Mouse (Mus musculus): ENCODE measurements around the gene Ttll8. TPM values are rescaled to one million over a fixed set of nuclear protein-coding genes. Genes with fewer than 3 reads are reported as not detected.

The Ttll8 gene
- polyA plus RNA-seq, 1 experiment from 2014 or later, result not detected

GRCm38 (mm10) chr15:88978281-88979137 is 24.3 kb upstream of the Ttll8 start, which contains the start of gene Mlc1:
Gene Mlc1, minus strand, starts transcription at chr15:88979007.
- 27% methylated on average over 10 of the region's 10 CpGs for WGBS

GRCm38 (mm10) chr15:88972300-88972699 is 18.1 kb upstream of the Ttll8 start:
- Histone ChIP-seq H3K9me3 (ENCODE audit: control insufficient read depth, low read length) (no peaks in the 10 kb centered on the region), H3K27ac (ENCODE audit: low read depth, low read length) (no peak overlapping the region), H3K4me1 (replicated peaks; ENCODE audit: control insufficient read depth, insufficient read depth, low read length) (no peaks in the 10 kb centered on the region), H3K36me3 (ENCODE audit: control insufficient read depth, insufficient read depth, low read length) (no peaks in the 10 kb centered on the region), H3K27me3 (ENCODE audit: control insufficient read depth, insufficient read depth, low read length) (no peaks in the 10 kb centered on the region), H3K4me3 (ENCODE audit: low read depth, low read length) (no peak overlapping the region), H3K4me2 (replicated peaks; ENCODE audit: low read depth, low read length) (no peak overlapping the region), H3K9ac (ENCODE audit: low read depth, low read length) (no peak overlapping the region)
- ATAC-seq (ENCODE audit: low FRiP score) (no peak), DNase-seq (ENCODE audit: low spot score) (no peak)
- 84% methylated on average over 4 of the region's 4 CpGs for WGBS

More at GRCm38 (mm10) chr15:88978281-88979137, 24.3 kb upstream of the Ttll8 start, which contains the start of gene Mlc1:
- H3K4me3 ChIP-seq (ENCODE audit: low read depth, low read length), result no peak within 1 kb of the TSS
- H3K4me2 ChIP-seq (replicated peaks; ENCODE audit: low read depth, low read length), result 0 out of 2 replicates have a peak within 1 kb of the TSS, but pooled peaks have one; percentile 2
- H3K27ac ChIP-seq (ENCODE audit: low read depth, low read length), result peak within 1 kb of the TSS; percentile 70
- H3K27me3 ChIP-seq (ENCODE audit: control insufficient read depth, insufficient read depth, low read length), result no peaks in the 10 kb centered on the region
- H3K9me3 ChIP-seq (ENCODE audit: control insufficient read depth, low read length), result no peaks in the 10 kb centered on the region
- ATAC-seq (ENCODE audit: low FRiP score) (peak; percentile 85), DNase-seq (ENCODE audit: low spot score) (peak; percentile 60)
- no peaks in the 10 kb centered on the region for H3K36me3 ChIP-seq (ENCODE audit: control insufficient read depth, insufficient read depth, low read length)
- H3K4me1 ChIP-seq (replicated peaks; ENCODE audit: control insufficient read depth, insufficient read depth, low read length), result no peaks in the 10 kb centered on the region
- no peak within 1 kb of the TSS for H3K9ac ChIP-seq (ENCODE audit: low read depth, low read length)

GRCm38 (mm10) chr15:88964070-88964578 is 9.9 kb upstream of the Ttll8 start:
- 89% methylated on average over 2 of the region's 2 CpGs for WGBS
- H3K9me3 ChIP-seq (ENCODE audit: control insufficient read depth, low read length), result no peaks in the 10 kb centered on the region
- H3K27me3 ChIP-seq (ENCODE audit: control insufficient read depth, insufficient read depth, low read length), result no peaks in the 10 kb centered on the region
- no peak overlapping the region for H3K9ac ChIP-seq (ENCODE audit: low read depth, low read length)
- no peaks in the 10 kb centered on the region for H3K36me3 ChIP-seq (ENCODE audit: control insufficient read depth, insufficient read depth, low read length)
- ATAC-seq (ENCODE audit: low FRiP score) (no peak), DNase-seq (ENCODE audit: low spot score) (no peak)
- no peaks in the 10 kb centered on the region for H3K4me1 ChIP-seq (replicated peaks; ENCODE audit: control insufficient read depth, insufficient read depth, low read length)
- no peak overlapping the region for H3K4me2 ChIP-seq (replicated peaks; ENCODE audit: low read depth, low read length)
- no peak overlapping the region for H3K27ac ChIP-seq (ENCODE audit: low read depth, low read length)
- no peak overlapping the region for H3K4me3 ChIP-seq (ENCODE audit: low read depth, low read length)

GRCm38 (mm10) chr15:88957522-88957921 is 3.3 kb upstream of the Ttll8 start:
- Histone ChIP-seq H3K9ac (ENCODE audit: low read depth, low read length) (no peak overlapping the region), H3K36me3 (ENCODE audit: control insufficient read depth, insufficient read depth, low read length) (no peaks in the 10 kb centered on the region), H3K4me3 (ENCODE audit: low read depth, low read length) (no peak overlapping the region), H3K4me2 (replicated peaks; ENCODE audit: low read depth, low read length) (no peak overlapping the region), H3K27me3 (ENCODE audit: control insufficient read depth, insufficient read depth, low read length) (peaks cover 14% of the 10 kb centered on the region), H3K4me1 (replicated peaks; ENCODE audit: control insufficient read depth, insufficient read depth, low read length) (0 out of 2 replicates have a peak, but pooled peaks cover 2% of the 10 kb centered on the region), H3K27ac (ENCODE audit: low read depth, low read length) (no peak overlapping the region), H3K9me3 (ENCODE audit: control insufficient read depth, low read length) (no peaks in the 10 kb centered on the region)
- ATAC-seq (ENCODE audit: low FRiP score) (no peak), DNase-seq (ENCODE audit: low spot score) (no peak)
- 76% methylated on average over 4 of the region's 4 CpGs for WGBS

- no peak overlapping the region for H3K27ac ChIP-seq (ENCODE audit: low read depth, low read length)
- WGBS, result 84% methylated on average over 6 of the region's 6 CpGs
- H3K36me3 ChIP-seq (ENCODE audit: control insufficient read depth, insufficient read depth, low read length), result no peaks in the 10 kb centered on the region
- no peak overlapping the region for H3K4me2 ChIP-seq (replicated peaks; ENCODE audit: low read depth, low read length)
- no peak overlapping the region for H3K9ac ChIP-seq (ENCODE audit: low read depth, low read length)
- no peaks in the 10 kb centered on the region for H3K9me3 ChIP-seq (ENCODE audit: control insufficient read depth, low read length)
- no peak overlapping the region for H3K4me3 ChIP-seq (ENCODE audit: low read depth, low read length)
- H3K4me1 ChIP-seq (replicated peaks; ENCODE audit: control insufficient read depth, insufficient read depth, low read length), result 0 out of 2 replicates have a peak, but pooled peaks cover 2% of the 10 kb centered on the region
- no peak for DNase-seq (ENCODE audit: low spot score)
- H3K27me3 ChIP-seq (ENCODE audit: control insufficient read depth, insufficient read depth, low read length), result peaks cover 14% of the 10 kb centered on the region
- no peak for ATAC-seq (ENCODE audit: low FRiP score)
Observed at GRCm38 (mm10) chr15:88955342-88955741, 1.1 kb upstream of the Ttll8 start.

GRCm38 (mm10) chr15:88951246-88951645 is 3.0 kb downstream of the Ttll8 start:
- no peak overlapping the region for H3K9ac ChIP-seq (ENCODE audit: low read depth, low read length)
- WGBS, result 89% methylated on average over 4 of the region's 4 CpGs
- no peak for DNase-seq (ENCODE audit: low spot score)

GRCm38 (mm10) chr15:88946851-88947250 is 7.4 kb downstream of the Ttll8 start:
- H3K36me3 ChIP-seq (ENCODE audit: control insufficient read depth, insufficient read depth, low read length), result no peaks in the 10 kb centered on the region
- WGBS, result 50% methylated on average over 6 of the region's 6 CpGs
- no peaks in the 10 kb centered on the region for H3K9me3 ChIP-seq (ENCODE audit: control insufficient read depth, low read length)
- no peak for ATAC-seq (ENCODE audit: low FRiP score)
- H3K27me3 ChIP-seq (ENCODE audit: control insufficient read depth, insufficient read depth, low read length), result no peaks in the 10 kb centered on the region
- H3K4me1 ChIP-seq (replicated peaks; ENCODE audit: control insufficient read depth, insufficient read depth, low read length), result no peaks in the 10 kb centered on the region
- H3K9ac ChIP-seq (ENCODE audit: low read depth, low read length), result no peak overlapping the region
- no peak overlapping the region for H3K4me2 ChIP-seq (replicated peaks; ENCODE audit: low read depth, low read length)
- no peak overlapping the region for H3K27ac ChIP-seq (ENCODE audit: low read depth, low read length)
- DNase-seq (ENCODE audit: low spot score), result no peak
- H3K4me3 ChIP-seq (ENCODE audit: low read depth, low read length), result no peak overlapping the region

More at GRCm38 (mm10) chr15:88951246-88951645, 3.0 kb downstream of the Ttll8 start:
- Histone ChIP-seq H3K4me2 (replicated peaks; ENCODE audit: low read depth, low read length) (no peak overlapping the region), H3K9me3 (ENCODE audit: control insufficient read depth, low read length) (no peaks in the 10 kb centered on the region), H3K27ac (ENCODE audit: low read depth, low read length) (no peak overlapping the region), H3K4me1 (replicated peaks; ENCODE audit: control insufficient read depth, insufficient read depth, low read length) (0 out of 2 replicates have a peak, but pooled peaks cover 2% of the 10 kb centered on the region), H3K27me3 (ENCODE audit: control insufficient read depth, insufficient read depth, low read length) (peaks cover 14% of the 10 kb centered on the region), H3K36me3 (ENCODE audit: control insufficient read depth, insufficient read depth, low read length) (no peaks in the 10 kb centered on the region), H3K4me3 (ENCODE audit: low read depth, low read length) (no peak overlapping the region)
- no peak for ATAC-seq (ENCODE audit: low FRiP score)

- DNase-seq (ENCODE audit: low spot score) (no peak), ATAC-seq (ENCODE audit: low FRiP score) (no peak)
- Histone ChIP-seq H3K27me3 (ENCODE audit: control insufficient read depth, insufficient read depth, low read length) (no peaks in the 10 kb centered on the region), H3K9me3 (ENCODE audit: control insufficient read depth, low read length) (no peaks in the 10 kb centered on the region), H3K9ac (ENCODE audit: low read depth, low read length) (no peak overlapping the region), H3K36me3 (ENCODE audit: control insufficient read depth, insufficient read depth, low read length) (no peaks in the 10 kb centered on the region), H3K4me1 (replicated peaks; ENCODE audit: control insufficient read depth, insufficient read depth, low read length) (no peaks in the 10 kb centered on the region), H3K27ac (ENCODE audit: low read depth, low read length) (no peak overlapping the region), H3K4me2 (replicated peaks; ENCODE audit: low read depth, low read length) (no peak overlapping the region), H3K4me3 (ENCODE audit: low read depth, low read length) (no peak overlapping the region)
- 88% methylated on average over 5 of the region's 5 CpGs for whole genome bisulfite sequencing
Observed at GRCm38 (mm10) chr15:88943896-88944551, 10.2 kb downstream of the Ttll8 start.

Data from hindbrain, embryonic 11.5 days (tissue).